Mouse (Mus musculus) heart, adult 2 months (tissue): ENCODE results near the gene Fzd7.

Experiments used
- CTCF ChIP-seq: fragments of 200-600 bp; IDR thresholded peaks from 2 replicates; pipeline ENCODE4 v1.8.1; 2022; ENCODE audit warnings: antibody characterized with exemption, mild to moderate bottlenecking, moderate library complexity
- POLR2A ChIP-seq: fragments of 200-500 bp; IDR thresholded peaks from 2 replicates; pipeline ENCODE4 v1.6.1; 2011; ENCODE audit warnings: mild to moderate bottlenecking, low read depth, low read length, control low read depth; ENCODE audit not compliant: insufficient read depth

GRCm38 (mm10) chr1:59439941-59440340 lies 42.3 kb upstream of the Fzd7 start:
- no peak for TF ChIP-seq POLR2A
- no peak for TF ChIP-seq CTCF
